Mouse (Mus musculus): ENCODE measurements around the gene Frmd4b. TPM values are rescaled to one million over a fixed set of nuclear protein-coding genes. Genes with fewer than 3 reads are reported as not detected.

Gene Frmd4b
- 0.33 TPM in 1 of 2 replicates, not detected in the other for total RNA-seq (2014; fragmentation: Nextera tagmentation)
- 1.2 and 3.0 TPM in 2 replicates for total RNA-seq (2017)

DNA sequence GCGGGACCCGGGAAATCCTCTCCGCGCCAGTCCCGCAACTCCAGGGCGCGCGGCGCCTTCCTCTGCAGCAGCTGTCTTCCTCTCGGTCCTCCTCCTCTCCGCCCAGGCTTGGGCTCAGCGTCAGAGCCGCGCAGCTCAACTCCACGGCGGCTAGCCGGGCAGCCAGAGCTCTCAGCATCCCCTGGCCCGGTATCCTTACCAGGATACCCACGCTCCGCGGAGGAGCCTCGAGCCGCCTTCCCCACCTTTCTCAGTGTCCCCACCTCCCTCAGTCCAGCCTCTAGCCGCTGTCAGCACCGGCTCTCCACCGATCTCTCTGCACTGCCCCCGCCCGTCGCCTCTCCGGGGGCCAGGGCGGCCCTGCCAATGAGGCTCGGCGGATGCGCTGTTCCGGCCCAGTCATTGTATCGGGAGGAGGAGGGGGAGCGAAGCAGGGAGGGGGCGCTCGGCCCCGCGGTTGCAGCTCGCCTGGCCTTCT, at the start of gene Frmd4b:
Gene Frmd4b, minus strand, starts transcription at position 276 of the 478 bp plus-strand sequence.
- ATAC-seq (replicated peaks; ENCODE audit: low FRiP score, low TSS enrichment, poor library complexity, severe bottlenecking): no peak

DNA sequence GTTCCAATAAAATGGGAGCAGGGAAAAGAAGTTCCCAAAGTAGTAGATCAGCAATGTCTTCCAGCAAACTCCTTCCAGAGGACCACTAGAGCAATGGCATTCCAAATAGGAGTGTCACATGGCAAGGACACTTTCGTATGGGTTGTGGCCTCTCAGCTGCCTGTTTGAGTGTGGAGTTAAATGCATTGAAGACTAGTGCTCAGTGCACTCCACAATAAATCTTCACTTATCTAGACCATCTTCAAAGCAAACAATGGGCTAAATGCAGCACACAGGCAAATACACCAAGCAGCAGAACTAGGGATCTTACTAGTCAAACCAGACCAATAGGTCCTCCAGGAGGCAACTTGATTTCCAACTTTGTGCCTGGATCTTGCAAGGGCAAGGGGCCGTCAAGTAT, 49.1 kb upstream of the Frmd4b start:
- ATAC-seq (replicated peaks; ENCODE audit: low FRiP score, low TSS enrichment, poor library complexity, severe bottlenecking): no peak

DNA sequence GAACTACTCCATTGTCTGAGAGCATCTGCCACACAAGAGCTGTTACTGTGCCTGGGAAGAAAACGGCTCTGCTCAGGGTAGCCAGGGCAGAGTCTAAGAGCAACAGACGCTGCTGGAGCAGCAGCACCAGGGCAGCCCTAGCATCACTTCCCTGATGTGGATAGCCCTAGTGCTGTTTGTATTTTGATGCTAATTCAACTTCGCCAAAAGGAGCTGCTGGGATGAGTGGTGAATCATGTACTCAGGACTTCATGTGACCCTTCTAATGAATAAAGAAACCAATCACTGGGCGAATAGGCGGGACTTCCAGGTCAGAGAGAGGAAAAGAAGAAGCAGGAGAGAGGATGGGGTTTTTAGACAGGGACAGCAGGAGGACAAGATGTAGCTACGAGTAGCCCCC, 41.6 kb upstream of the Frmd4b start:
- no peak for ATAC-seq (replicated peaks; ENCODE audit: low FRiP score, low TSS enrichment, poor library complexity, severe bottlenecking)

DNA sequence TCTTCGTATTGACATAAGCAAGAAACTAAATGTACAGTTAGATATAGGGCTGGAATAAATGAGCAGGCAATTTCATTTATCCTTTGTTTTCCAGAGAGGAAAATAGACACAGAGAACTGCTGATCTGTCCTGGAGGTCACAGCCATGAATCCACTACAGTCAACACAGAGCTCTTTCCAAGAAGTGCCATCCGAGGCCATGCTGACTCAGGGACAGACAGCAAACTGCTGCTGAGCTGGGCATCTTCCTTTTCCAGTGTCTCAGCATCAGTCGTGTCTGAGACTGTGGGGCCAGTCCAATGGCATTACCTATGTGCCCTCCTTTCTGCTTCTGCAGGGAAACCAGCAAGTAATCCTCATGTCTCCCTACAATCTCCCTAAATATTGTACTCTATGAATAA, 38.6 kb upstream of the Frmd4b start:
- ATAC-seq (replicated peaks; ENCODE audit: low FRiP score, low TSS enrichment, poor library complexity, severe bottlenecking): no peak

DNA sequence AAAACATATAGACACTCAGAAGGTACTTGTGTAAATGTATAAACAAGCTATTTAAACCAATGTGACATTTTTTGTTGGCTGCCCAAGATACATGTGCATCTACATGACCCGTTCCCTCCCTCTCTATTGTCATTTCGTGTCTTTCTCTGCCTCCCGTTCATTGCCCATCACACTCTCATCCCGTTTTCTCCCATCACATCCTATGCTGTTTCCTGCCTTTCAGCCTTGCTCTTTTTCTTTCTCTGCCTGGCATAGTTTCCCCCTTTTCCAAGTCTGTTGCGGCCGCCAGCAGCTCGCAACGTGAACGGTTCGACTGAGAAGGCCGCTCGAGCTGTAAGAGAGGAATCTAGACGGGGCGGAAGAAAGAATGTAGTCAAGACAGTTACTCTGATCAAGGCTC, 30.2 kb upstream of the Frmd4b start:
- no peak for ATAC-seq (replicated peaks; ENCODE audit: low FRiP score, low TSS enrichment, poor library complexity, severe bottlenecking)

DNA sequence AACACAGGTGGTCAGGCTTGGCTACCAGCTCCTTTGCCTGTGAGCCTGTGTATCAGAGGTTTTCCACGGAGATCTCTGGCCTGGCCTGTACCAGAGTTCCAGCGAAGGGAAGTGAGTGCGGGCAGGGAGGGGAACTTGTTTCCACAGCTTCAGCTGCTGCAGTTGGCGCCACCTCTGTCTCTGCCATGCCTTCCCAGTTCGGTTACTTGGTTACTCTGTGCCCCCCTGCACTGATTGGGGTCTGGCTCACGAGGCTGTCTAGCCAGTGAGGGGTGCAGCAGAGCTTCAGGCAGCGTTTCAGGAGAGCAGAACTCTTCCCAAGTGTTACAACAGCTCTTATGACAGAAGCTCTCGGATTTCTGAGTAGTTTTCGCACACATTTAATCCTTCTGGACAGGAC, 6.0 kb upstream of the Frmd4b start:
- no peak for ATAC-seq (replicated peaks; ENCODE audit: low FRiP score, low TSS enrichment, poor library complexity, severe bottlenecking)

DNA sequence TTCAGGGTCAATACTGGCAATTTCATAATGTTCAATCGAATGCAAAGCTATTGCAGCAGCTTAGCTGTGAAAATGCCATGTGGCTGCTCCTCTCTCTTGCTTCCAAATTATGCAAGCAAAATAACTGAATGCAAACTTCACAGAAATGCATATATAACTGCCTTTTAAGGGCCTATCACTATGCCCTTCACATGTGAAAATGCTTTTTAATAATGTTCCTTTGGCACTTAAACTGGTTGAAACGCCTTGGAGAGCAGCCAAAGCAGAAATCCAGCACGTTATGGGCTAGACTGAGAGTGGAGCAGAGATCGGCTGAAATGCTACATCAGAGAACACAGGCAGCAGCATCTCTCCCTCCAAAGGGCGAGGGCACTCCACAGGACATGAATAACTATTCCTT, 4.9 kb upstream of the Frmd4b start:
- ATAC-seq (replicated peaks; ENCODE audit: low FRiP score, low TSS enrichment, poor library complexity, severe bottlenecking): no peak

DNA sequence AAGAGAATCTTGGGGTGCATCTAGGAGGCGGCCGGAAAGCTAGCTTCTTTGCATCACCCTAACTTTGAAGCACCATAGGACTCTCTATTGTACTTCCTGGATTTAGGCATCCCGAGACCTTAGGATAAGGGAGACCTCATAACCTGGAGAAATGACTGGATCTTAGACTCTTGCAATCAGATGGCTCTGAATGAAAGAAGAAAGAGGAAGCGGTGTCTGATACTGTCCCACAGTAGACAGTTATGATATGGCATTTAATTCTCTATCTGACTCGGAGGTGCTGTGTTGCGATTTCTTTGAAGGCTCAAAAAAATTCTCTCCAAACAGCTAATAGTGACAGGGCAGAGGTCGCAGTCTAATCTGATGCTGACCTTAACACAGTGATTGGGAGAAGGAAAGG, 433 bp upstream of the Frmd4b start:
- ATAC-seq (replicated peaks; ENCODE audit: low FRiP score, low TSS enrichment, poor library complexity, severe bottlenecking): no peak

DNA sequence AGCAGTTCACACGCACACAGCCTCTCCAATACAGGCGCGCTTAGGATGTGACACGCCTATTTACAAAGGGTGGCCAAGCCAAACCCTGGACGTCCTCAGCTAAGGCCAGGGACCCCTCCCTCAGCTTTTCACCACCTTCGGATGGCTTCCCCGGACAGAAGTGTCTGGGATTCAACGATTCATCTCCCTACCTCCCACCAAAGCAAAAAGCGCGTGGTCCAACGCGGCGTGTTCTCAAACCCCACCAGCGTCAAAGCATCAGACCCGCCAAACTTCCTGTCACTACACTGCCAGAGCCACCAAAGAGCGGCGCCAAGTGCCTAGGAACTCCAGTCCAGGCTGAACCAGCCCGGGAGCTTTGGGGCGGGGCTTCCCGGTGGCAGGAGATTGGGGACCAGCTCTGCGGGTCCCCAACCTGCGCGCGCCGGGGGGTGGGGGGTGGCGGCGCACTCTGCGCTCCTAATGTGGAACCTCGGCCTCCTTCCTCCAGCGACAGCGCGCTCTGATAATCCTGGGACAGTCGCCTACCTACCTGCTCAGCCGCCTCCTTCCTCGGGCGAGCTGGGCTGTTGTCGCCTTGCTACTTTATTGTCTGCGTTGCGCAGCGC, 579 bp downstream of the Frmd4b start:
- no peak for ATAC-seq (replicated peaks; ENCODE audit: low FRiP score, low TSS enrichment, poor library complexity, severe bottlenecking)

DNA sequence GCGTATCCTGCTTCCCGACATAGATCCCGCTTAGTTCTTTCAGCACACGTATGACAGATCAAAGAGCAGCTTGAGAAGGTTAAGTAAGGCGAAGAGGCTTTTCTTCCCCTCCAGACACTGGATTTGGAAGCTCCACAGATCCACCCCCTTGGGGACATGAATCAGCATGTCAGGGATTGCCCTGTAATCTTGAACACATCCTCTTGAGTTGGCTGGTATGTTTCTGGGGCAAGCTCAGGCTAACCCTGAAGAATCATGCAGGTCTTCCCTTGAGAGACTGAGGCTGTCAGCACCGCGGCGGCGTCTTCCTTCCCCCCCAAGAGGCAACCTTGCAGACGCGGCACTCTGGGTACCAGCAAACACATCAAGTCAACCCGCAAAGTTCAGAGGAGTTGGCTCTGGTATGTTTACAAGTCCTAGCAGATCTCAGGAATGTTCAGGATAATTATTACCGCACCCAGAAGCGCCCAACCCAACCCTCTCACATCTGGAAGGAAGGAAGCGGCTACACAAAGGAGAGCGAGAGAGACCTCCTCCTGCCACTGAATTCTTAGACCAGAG, 1.4 kb downstream of the Frmd4b start:
- ATAC-seq (replicated peaks; ENCODE audit: low FRiP score, low TSS enrichment, poor library complexity, severe bottlenecking): no peak

DNA sequence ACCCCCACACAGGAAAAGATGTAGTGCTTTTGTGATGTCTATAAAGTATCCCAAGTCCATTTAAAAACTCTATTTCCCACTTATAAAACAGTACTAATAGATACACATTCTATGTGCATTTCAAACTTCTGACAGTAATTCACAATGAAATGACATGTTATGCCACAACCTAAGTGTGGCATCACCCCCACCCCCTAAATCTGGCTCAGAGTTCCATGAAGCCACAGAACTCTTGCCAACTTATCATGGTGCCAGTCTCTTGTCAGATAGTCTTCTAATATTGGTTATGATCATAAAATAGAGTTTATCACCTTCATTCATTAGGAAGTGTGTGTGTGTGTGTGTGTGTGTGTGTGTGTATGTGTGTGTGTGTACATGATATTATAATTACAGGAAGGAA, 3.2 kb downstream of the Frmd4b start:
- ATAC-seq (replicated peaks; ENCODE audit: low FRiP score, low TSS enrichment, poor library complexity, severe bottlenecking): no peak

DNA sequence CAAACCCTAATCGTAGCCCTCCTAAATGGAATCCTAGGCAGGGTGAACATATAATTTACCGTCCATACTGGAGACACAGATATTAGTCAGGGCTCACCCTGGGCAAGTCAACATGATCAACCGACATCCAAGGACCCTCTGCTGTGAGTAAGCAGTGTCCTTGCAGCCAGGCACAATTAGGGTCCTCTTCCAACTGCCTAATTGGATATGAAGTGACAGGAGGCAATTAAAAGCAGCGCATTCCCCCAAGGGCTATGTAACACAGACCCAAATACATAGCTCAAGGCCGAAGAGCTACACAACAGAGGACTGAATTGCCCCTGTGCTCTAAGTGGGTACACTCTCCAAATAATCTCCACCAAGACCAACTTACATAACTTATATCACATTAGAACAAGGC, 4.5 kb downstream of the Frmd4b start:
- ATAC-seq (replicated peaks; ENCODE audit: low FRiP score, low TSS enrichment, poor library complexity, severe bottlenecking): no peak

DNA sequence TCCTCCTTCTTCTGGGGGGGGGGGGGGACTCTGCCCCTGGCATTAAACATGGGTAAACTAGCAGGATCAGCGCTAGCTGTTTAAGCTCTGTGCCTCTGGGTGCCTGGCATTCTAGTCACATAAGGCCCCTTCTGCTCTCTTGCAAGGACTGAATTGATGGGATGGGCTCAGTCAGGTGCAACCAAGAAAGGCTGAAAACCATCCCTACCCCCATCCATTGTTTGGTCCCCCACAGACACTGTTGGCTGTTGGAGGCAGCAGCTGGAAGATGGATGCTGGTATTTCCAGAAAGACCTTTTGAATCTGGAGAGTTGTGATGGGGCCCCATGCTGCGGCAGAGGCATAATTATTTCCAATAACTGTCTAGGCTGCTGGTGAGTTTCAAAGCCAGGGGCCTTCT, 7.3 kb downstream of the Frmd4b start:
- ATAC-seq (replicated peaks; ENCODE audit: low FRiP score, low TSS enrichment, poor library complexity, severe bottlenecking): no peak

DNA sequence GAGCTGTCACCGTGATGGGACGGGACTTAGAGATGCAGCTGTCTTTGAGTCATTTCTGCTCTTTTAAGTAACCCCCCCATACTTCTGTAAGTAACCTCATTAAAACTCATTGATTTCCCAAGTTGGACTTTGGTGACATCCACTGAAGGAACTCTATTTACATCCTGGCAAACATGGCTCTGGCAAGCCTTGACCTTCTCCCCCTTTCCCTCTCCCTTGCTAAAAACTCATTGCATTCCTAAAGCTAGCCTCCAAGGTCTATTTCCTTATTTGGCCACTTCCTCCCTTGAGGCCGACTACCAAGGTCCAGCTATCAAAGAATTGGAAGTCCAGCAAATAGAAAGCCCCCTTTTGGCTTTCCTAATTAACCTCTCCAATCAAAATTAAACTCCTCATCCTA, 9.7 kb downstream of the Frmd4b start:
- ATAC-seq (replicated peaks; ENCODE audit: low FRiP score, low TSS enrichment, poor library complexity, severe bottlenecking): no peak

DNA sequence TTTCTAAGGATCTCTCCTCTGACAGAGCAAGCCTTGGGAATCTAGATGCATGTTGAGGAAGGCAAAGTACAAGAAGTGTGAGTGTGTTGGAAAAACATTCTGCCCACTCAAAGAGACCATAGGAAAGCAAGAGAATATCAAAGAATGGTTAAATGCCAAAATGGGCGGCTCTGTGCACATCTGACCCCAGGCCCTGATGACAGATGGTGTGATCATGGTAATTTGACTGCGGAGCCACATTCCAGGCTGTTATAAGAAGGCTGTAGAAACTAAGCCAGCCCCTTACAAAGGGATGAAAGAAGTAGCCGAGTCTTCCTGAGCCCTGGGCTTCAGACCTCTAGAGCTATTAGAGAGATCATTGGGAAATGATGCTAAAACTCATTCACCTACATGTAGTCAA, 22.1 kb downstream of the Frmd4b start:
- ATAC-seq (replicated peaks; ENCODE audit: low FRiP score, low TSS enrichment, poor library complexity, severe bottlenecking): no peak

DNA sequence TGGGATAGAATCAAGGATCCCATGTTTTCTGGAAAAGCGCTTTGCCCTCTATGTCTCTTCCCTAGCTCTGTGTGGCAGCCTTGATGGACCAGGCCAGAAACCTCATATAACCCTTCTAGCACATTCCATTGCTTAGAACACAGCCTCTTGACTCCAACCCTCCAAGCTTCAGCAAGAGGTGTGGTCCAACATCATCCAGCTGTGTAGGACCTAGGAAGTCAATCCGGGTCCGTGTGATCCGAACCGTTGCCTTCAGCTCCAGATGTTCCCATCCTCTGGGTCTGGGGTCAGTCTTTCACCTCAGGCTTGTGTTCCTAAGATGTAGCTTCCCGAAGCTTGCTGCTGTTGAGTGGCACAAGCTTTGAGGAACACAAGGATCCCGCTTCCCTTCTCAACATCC, 22.8 kb downstream of the Frmd4b start:
- no peak for ATAC-seq (replicated peaks; ENCODE audit: low FRiP score, low TSS enrichment, poor library complexity, severe bottlenecking)

DNA sequence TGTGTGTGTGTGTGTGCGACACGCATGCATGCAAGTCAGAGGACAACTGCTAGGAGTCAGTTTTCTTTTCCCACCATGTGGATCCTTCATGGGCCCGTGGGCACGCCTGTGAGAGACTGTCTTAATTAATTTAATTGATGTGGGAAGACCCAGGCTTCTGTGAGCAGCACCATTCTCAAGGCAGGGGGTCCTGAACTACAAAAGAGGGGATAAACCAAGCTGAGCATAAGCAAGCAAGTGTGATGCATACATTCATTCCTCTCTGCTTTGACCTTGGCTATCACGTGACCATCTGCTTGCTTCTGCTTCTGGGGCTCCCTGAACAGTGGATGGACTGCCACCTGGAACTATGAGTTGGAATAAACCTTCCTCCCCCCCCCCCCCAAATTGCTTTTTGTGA, 27.1 kb downstream of the Frmd4b start:
- no peak for ATAC-seq (replicated peaks; ENCODE audit: low FRiP score, low TSS enrichment, poor library complexity, severe bottlenecking)

DNA sequence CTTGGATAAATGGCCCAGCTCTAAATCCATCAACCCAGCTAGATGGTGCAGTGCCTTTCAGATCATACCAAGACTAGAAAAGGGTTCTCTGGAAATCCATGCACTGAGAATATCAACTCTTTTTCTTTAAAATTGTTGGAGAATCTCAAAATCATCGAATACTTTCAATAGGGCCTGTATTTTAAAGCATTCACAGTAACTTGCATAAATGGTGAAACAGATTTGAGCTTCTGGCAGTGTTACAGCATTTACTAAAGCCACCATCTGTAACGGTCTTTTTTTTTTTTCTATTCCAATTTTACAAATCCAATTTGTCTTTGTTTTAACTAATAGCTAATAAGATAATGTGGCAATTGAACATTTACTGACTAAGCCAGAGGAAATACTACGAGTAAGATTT, 27.8 kb downstream of the Frmd4b start:
- no peak for ATAC-seq (replicated peaks; ENCODE audit: low FRiP score, low TSS enrichment, poor library complexity, severe bottlenecking)

DNA sequence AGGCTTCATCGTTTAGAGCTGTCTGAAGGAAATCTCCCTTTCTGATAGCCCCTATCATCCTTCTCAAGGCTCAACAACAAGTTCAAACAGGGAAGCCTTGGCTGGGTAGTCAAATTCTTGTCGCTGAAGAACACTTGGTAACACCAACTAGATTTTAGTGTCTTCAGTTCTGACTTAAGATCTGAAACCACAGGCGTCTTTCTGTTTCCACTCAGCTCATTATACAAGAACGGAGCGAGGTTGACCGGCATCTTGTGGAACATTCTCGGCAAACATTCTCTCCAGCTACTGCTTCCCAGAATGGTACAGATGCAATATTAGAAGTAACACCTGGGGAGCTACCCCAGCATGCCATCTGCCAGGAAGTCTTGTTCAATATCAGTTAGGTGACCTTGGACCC, 28.3 kb downstream of the Frmd4b start:
- no peak for ATAC-seq (replicated peaks; ENCODE audit: low FRiP score, low TSS enrichment, poor library complexity, severe bottlenecking)

DNA sequence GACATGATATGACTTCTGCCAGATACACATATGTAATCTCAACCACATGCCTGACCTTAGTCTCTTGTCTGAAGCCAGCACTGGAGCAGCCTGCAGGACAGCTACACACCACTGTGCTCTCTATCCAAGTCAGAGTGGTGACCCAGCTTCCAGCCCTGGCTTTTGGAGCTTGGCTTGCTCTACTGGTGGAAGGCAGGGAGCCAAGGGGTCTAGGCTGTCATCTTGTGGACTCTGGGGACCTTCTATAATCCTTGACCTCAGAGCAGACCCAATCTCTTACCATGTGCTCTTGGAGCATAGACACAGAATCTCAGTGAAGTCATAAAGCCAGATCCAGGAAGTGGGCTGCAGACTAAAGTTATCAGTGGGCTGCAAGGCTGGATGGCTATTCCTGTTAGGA, 30.7 kb downstream of the Frmd4b start:
- ATAC-seq (replicated peaks; ENCODE audit: low FRiP score, low TSS enrichment, poor library complexity, severe bottlenecking): no peak

DNA sequence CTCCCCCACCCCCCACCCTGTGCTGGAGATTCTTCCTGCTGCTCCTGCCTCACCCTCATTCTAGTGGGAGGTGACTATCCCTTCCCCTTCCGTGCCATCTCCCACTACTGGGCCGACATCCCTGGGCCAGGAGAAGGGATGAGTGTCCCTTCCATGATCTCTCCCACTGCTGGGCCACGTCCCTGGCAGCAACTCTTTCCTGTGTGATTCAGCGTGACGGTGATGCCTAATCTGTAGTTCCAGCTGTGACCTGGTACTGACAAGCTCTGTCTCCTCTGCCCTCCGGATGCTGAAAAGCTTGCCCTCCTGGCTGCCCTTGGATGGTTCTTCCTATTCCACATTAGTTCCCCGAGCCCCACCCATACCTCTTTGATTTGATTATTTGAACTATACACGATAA, 31.3 kb downstream of the Frmd4b start:
- ATAC-seq (replicated peaks; ENCODE audit: low FRiP score, low TSS enrichment, poor library complexity, severe bottlenecking): no peak

DNA sequence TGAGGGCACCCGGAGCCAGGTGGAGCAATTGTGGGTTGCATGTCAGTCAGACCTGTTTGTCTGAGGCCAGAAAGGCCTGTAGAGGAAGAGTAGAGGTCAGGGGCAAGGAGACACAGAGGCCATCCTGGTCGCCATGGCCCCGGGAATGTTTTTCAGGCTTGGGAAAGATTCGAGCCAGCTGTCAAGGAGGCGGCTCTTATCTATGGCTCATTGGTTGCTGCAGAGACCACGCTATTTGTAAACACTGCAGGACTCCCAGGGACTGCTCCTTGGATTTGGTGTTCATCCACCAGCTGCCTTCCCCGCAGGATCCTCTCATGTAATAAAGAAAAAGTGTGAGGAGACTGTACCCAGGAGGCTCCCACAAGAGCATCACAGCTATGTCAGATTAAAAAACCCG, 34.6 kb downstream of the Frmd4b start:
- no peak for ATAC-seq (replicated peaks; ENCODE audit: low FRiP score, low TSS enrichment, poor library complexity, severe bottlenecking)
